ENCODE assay signal across 9 mouse cellular contexts in genomic region chr11:3516859-3517845, GRCm38 (mm10). TPM values are rescaled to one million over a fixed set of nuclear protein-coding genes. Genes with fewer than 3 reads are reported as not detected.
DNase-seq lines count a peak whose midpoint lies in the region; ATAC-seq and TF ChIP-seq lines count a peak whose summit lies in the region.
"Had no signal": no experiment of that assay in that cellular context is flagged by ENCODE, and none has a peak within 500 bp of the region (broad histone marks: within the 10 kb centered on the region; RNA-seq: fewer than 3 reads in every experiment).

No protein-coding gene starts in this region.

- WGBS in embryonic facial prominence, embryonic 13.5 days: 2% methylated on average over 50 of the region's 50 CpGs
- WGBS in hindbrain, embryonic 14.5 days: 2% methylated on average over 50 of the region's 50 CpGs
- WGBS in liver, embryonic 11.5 days: 4% methylated on average over 50 of the region's 50 CpGs
- WGBS in neural tube, embryonic 14.5 days: under 1% methylated on average over 49 of the region's 50 CpGs

- no peak overlapping the region for H3K27ac ChIP-seq in embryonic facial prominence, embryonic 13.5 days
- H3K27ac ChIP-seq in hindbrain, embryonic 14.5 days: no peak overlapping the region
- no peak overlapping the region for H3K27ac ChIP-seq in liver, embryonic 11.5 days (ENCODE audit: low read depth, low read length)
- H3K27ac ChIP-seq in neural tube, embryonic 14.5 days (ENCODE audit: low read depth, low read length): no peak overlapping the region

- H3K9ac ChIP-seq in embryonic facial prominence, embryonic 13.5 days: peak overlapping the region; percentile 67
- peak overlapping the region; percentile 55 for H3K9ac ChIP-seq in hindbrain, embryonic 14.5 days
- 0 out of 2 replicates have a peak overlapping the region, but pooled peaks have one; percentile 14 for H3K9ac ChIP-seq in liver, embryonic 11.5 days (ENCODE audit: low read depth, low read length)
- peak overlapping the region; percentile 22 for H3K9ac ChIP-seq in neural tube, embryonic 14.5 days (replicated peaks; ENCODE audit: low read depth, low read length)

- H3K36me3 ChIP-seq in E14TG2a.4 (ENCODE audit: insufficient read depth, low read length): peaks cover 38% of the 10 kb centered on the region
- H3K36me3 ChIP-seq in embryonic facial prominence, embryonic 13.5 days: peaks cover 33% of the 10 kb centered on the region
- no peaks in the 10 kb centered on the region for H3K36me3 ChIP-seq in hindbrain, embryonic 14.5 days (replicated peaks; ENCODE audit: control insufficient read depth, insufficient read depth)
- peaks cover 10% of the 10 kb centered on the region for H3K36me3 ChIP-seq in liver, embryonic 11.5 days (ENCODE audit: control insufficient read depth, insufficient read depth, low read length)
- no peaks in the 10 kb centered on the region for H3K36me3 ChIP-seq in neural tube, embryonic 14.5 days (ENCODE audit: control insufficient read depth, insufficient read depth, low read length)

- H3K4me3 ChIP-seq in E14TG2a.4 (replicated peaks; ENCODE audit: low read length): peak overlapping the region; percentile 68
- H3K4me3 ChIP-seq in embryonic facial prominence, embryonic 13.5 days: peak overlapping the region; percentile 42
- peak overlapping the region; percentile 38 for H3K4me3 ChIP-seq in hindbrain, embryonic 14.5 days (replicated peaks; ENCODE audit: low read length)
- peak overlapping the region; percentile 37 for H3K4me3 ChIP-seq in liver, embryonic 11.5 days (ENCODE audit: low read depth, low read length)
- H3K4me3 ChIP-seq in neural tube, embryonic 14.5 days (ENCODE audit: low read depth, low read length): peak overlapping the region; percentile 29
- H3K4me3 ChIP-seq: erythroblast, embryonic 14.5 days had no signal

- ATAC-seq in embryonic facial prominence, embryonic 13.5 days (ENCODE audit: insufficient number of reproducible peaks, insufficient read depth, low FRiP score, low TSS enrichment, low read depth): no peak
- no peak for ATAC-seq in hindbrain, embryonic 14.5 days (ENCODE audit: low FRiP score)
- ATAC-seq in liver, embryonic 11.5 days (replicated peaks; ENCODE audit: low FRiP score): no peak
- 0 out of 2 replicates have a peak, but pooled peaks have one; percentile 29 for ATAC-seq in neural tube, embryonic 14.5 days (ENCODE audit: low read depth)

- H3K4me2 ChIP-seq in embryonic facial prominence, embryonic 13.5 days: peak overlapping the region; percentile 82
- H3K4me2 ChIP-seq in hindbrain, embryonic 14.5 days (replicated peaks): peak overlapping the region; percentile 82
- peak overlapping the region; percentile 70 for H3K4me2 ChIP-seq in liver, embryonic 11.5 days
- peak overlapping the region; percentile 60 for H3K4me2 ChIP-seq in neural tube, embryonic 14.5 days (ENCODE audit: low read depth, low read length)

- no peak for TF ChIP-seq CTCF in E14TG2a.4 (conservative IDR thresholded peaks at IDR 0.05; ENCODE audit: low read length)

- H3K9me3 ChIP-seq in E14TG2a.4 (ENCODE audit: low read length): no peaks in the 10 kb centered on the region
- H3K9me3 ChIP-seq in embryonic facial prominence, embryonic 13.5 days: no peaks in the 10 kb centered on the region
- no peaks in the 10 kb centered on the region for H3K9me3 ChIP-seq in hindbrain, embryonic 14.5 days (ENCODE audit: control insufficient read depth, low read length)
- H3K9me3 ChIP-seq in liver, embryonic 11.5 days (ENCODE audit: control insufficient read depth, low read length): no peaks in the 10 kb centered on the region
- H3K9me3 ChIP-seq in neural tube, embryonic 14.5 days (ENCODE audit: control insufficient read depth, low read length): no peaks in the 10 kb centered on the region

- DNase-seq in B cell, adult 2 months: peak; percentile 37
- DNase-seq in hindbrain, embryonic 14.5 days (ENCODE audit: low spot score): no peak
- peak; percentile 51 for DNase-seq in liver, embryonic 11.5 days (ENCODE audit: low spot score)
- DNase-seq in testis, postnatal 14 days (ENCODE audit: low spot score): no peak
- no peak for DNase-seq in right cerebral cortex, postnatal 4 days

- peaks cover 61% of the 10 kb centered on the region for H3K27me3 ChIP-seq in E14TG2a.4 (ENCODE audit: insufficient read depth, low read length)
- H3K27me3 ChIP-seq in embryonic facial prominence, embryonic 13.5 days: peaks cover 28% of the 10 kb centered on the region
- peaks cover 27% of the 10 kb centered on the region for H3K27me3 ChIP-seq in hindbrain, embryonic 14.5 days (ENCODE audit: control insufficient read depth, insufficient read depth, low read length)
- peaks cover 28% of the 10 kb centered on the region for H3K27me3 ChIP-seq in liver, embryonic 11.5 days (replicated peaks; ENCODE audit: control insufficient read depth, insufficient read depth, low read length)
- H3K27me3 ChIP-seq in neural tube, embryonic 14.5 days (ENCODE audit: control insufficient read depth, insufficient read depth, low read length): peaks cover 9% of the 10 kb centered on the region

- peaks cover 65% of the 10 kb centered on the region for H3K4me1 ChIP-seq in E14TG2a.4 (replicated peaks; ENCODE audit: low read depth, low read length)
- H3K4me1 ChIP-seq in embryonic facial prominence, embryonic 13.5 days: peaks cover 35% of the 10 kb centered on the region
- peaks cover 24% of the 10 kb centered on the region for H3K4me1 ChIP-seq in hindbrain, embryonic 14.5 days (replicated peaks; ENCODE audit: control insufficient read depth, insufficient read depth, low read length)
- H3K4me1 ChIP-seq in liver, embryonic 11.5 days (replicated peaks; ENCODE audit: control insufficient read depth, insufficient read depth, low read length): peaks cover 11% of the 10 kb centered on the region
- peaks cover 19% of the 10 kb centered on the region; the same call in 1 of the 2 replicates for H3K4me1 ChIP-seq in neural tube, embryonic 14.5 days (ENCODE audit: control insufficient read depth, insufficient read depth, low read length)

RNA-seq across cellular contexts. Expression of gene Selenom, which starts 2.7 kb away (rescaled TPM):
- polyA plus RNA-seq in embryonic facial prominence, embryonic 13.5 days (2015; fragmentation: Nextera tagmentation; extraction: Ambion mirVana): 128 and 132 TPM in 2 replicates
- 105 and 122 TPM in 2 replicates for polyA plus RNA-seq in hindbrain, embryonic 14.5 days (2014; fragmentation: Nextera tagmentation; extraction: Ambion mirVana)
- 27.9 and 35.9 TPM in 2 replicates for polyA plus RNA-seq in liver, embryonic 11.5 days (2014; fragmentation: Nextera tagmentation; extraction: Ambion mirVana)
- 98.1 and 127 TPM in 2 replicates for polyA plus RNA-seq in neural tube, embryonic 14.5 days (2014; fragmentation: Nextera tagmentation; extraction: Ambion mirVana)

RNA-seq across cellular contexts. Expression of gene Inpp5j, which starts 12.5 kb away (rescaled TPM):
- 0.48 and 0.85 TPM in 2 replicates for polyA plus RNA-seq in embryonic facial prominence, embryonic 13.5 days (2015; fragmentation: Nextera tagmentation; extraction: Ambion mirVana)
- polyA plus RNA-seq in hindbrain, embryonic 14.5 days (2014; fragmentation: Nextera tagmentation; extraction: Ambion mirVana): 5.7 and 6.9 TPM in 2 replicates
- 0.45 and 0.52 TPM in 2 replicates for polyA plus RNA-seq in liver, embryonic 11.5 days (2014; fragmentation: Nextera tagmentation; extraction: Ambion mirVana)
- 6.0 and 7.2 TPM in 2 replicates for polyA plus RNA-seq in neural tube, embryonic 14.5 days (2014; fragmentation: Nextera tagmentation; extraction: Ambion mirVana)
- polyA plus RNA-seq: erythroblast, embryonic 14.5 days had no signal

RNA-seq across cellular contexts. Expression of gene Smtn, which starts 23.3 kb away (rescaled TPM):
- 43.9 and 46.1 TPM in 2 replicates for polyA plus RNA-seq in embryonic facial prominence, embryonic 13.5 days (2015; fragmentation: Nextera tagmentation; extraction: Ambion mirVana)
- polyA plus RNA-seq in hindbrain, embryonic 14.5 days (2014; fragmentation: Nextera tagmentation; extraction: Ambion mirVana): 15.0 and 17.3 TPM in 2 replicates
- polyA plus RNA-seq in liver, embryonic 11.5 days (2014; fragmentation: Nextera tagmentation; extraction: Ambion mirVana): 27.0 and 29.3 TPM in 2 replicates
- 7.8 and 16.1 TPM in 2 replicates for polyA plus RNA-seq in neural tube, embryonic 14.5 days (2014; fragmentation: Nextera tagmentation; extraction: Ambion mirVana)

RNA-seq across cellular contexts. Expression of gene Pla2g3, which starts 29.1 kb away (rescaled TPM):
- polyA plus RNA-seq in embryonic facial prominence, embryonic 13.5 days (2015; fragmentation: Nextera tagmentation; extraction: Ambion mirVana): 0.51 and 0.60 TPM in 2 replicates
- 0.67 and 0.81 TPM in 2 replicates for polyA plus RNA-seq in hindbrain, embryonic 14.5 days (2014; fragmentation: Nextera tagmentation; extraction: Ambion mirVana)
- polyA plus RNA-seq in liver, embryonic 11.5 days (2014; fragmentation: Nextera tagmentation; extraction: Ambion mirVana): 0.27 TPM in 2 replicates
- polyA plus RNA-seq in neural tube, embryonic 14.5 days (2014; fragmentation: Nextera tagmentation; extraction: Ambion mirVana): 0.97 and 2.2 TPM in 2 replicates
- polyA plus RNA-seq: erythroblast, embryonic 14.5 days had no signal

Comparison
In these comparisons a context has a peak if more than half of its experiments do, and no peak if none do; other contexts are left out.
1. DNase-seq: peak in B cell, adult 2 months (2 of 2) and liver, embryonic 11.5 days (single experiment); none in hindbrain, embryonic 14.5 days (single experiment), testis, postnatal 14 days (single experiment) and right cerebral cortex, postnatal 4 days (single experiment).
2. H3K9ac ChIP-seq: peak in every context shown above with its lines; median percentile 67 in embryonic facial prominence, embryonic 13.5 days; 55 in hindbrain, embryonic 14.5 days; 22 in neural tube, embryonic 14.5 days; 14 in liver, embryonic 11.5 days.
3. Peak in every context shown above with its lines, with median percentiles within 50 percentile points of each other: H3K4me3 ChIP-seq and H3K4me2 ChIP-seq.